Mouse (Mus musculus): ENCODE measurements around the gene A230050P20Rik. TPM values are rescaled to one million over a fixed set of nuclear protein-coding genes. Genes with fewer than 3 reads are reported as not detected.

A230050P20Rik gene
- polyA plus RNA-seq, 1 experiment from 2014 or later: 7.8 TPM

GRCm38 (mm10) chr9:20898511-20899073, 30.1 kb downstream of the A230050P20Rik start, which contains the start of gene Eif3g:
Gene Eif3g (minus strand): TSS chr9:20898623.
- 5% methylated on average over 34 of the region's 34 CpGs for WGBS
- Histone ChIP-seq H3K4me2 (replicated peaks; ENCODE audit: low read depth, low read length) (peak within 1 kb of the TSS; percentile 86), H3K27ac (ENCODE audit: low read depth, low read length) (no peak within 1 kb of the TSS), H3K4me1 (ENCODE audit: control insufficient read depth, insufficient read depth, low read length) (peaks cover 8% of the 10 kb centered on the region), H3K4me3 (ENCODE audit: low read length) (peak within 1 kb of the TSS; percentile 94), H3K36me3 (ENCODE audit: control insufficient read depth, insufficient read depth, low read length) (peaks cover 39% of the 10 kb centered on the region), H3K9ac (ENCODE audit: low read depth, low read length) (peak within 1 kb of the TSS; percentile 91), H3K9me3 (ENCODE audit: control insufficient read depth, low read length) (no peaks in the 10 kb centered on the region), H3K27me3 (ENCODE audit: control insufficient read depth, insufficient read depth, low read length) (no peaks in the 10 kb centered on the region)
- ATAC-seq (ENCODE audit: low FRiP score, low TSS enrichment): peak; percentile 89

- 19% methylated on average over 13 of the region's 13 CpGs for WGBS
- Histone ChIP-seq H3K9me3 (ENCODE audit: control insufficient read depth, low read length) (no peaks in the 10 kb centered on the region), H3K4me3 (ENCODE audit: low read length) (no peak overlapping the region), H3K27me3 (ENCODE audit: control insufficient read depth, insufficient read depth, low read length) (no peaks in the 10 kb centered on the region), H3K4me1 (ENCODE audit: control insufficient read depth, insufficient read depth, low read length) (peaks cover 8% of the 10 kb centered on the region), H3K27ac (ENCODE audit: low read depth, low read length) (no peak overlapping the region), H3K36me3 (ENCODE audit: control insufficient read depth, insufficient read depth, low read length) (peaks cover 31% of the 10 kb centered on the region), H3K4me2 (replicated peaks; ENCODE audit: low read depth, low read length) (no peak overlapping the region), H3K9ac (ENCODE audit: low read depth, low read length) (no peak overlapping the region; the same call in 1 of the 2 replicates)
- no peak for ATAC-seq (ENCODE audit: low FRiP score, low TSS enrichment)
Measured at GRCm38 (mm10) chr9:20901466-20902173, 33.2 kb downstream of the A230050P20Rik start.

GRCm38 (mm10) chr9:20902174-20902491, 33.7 kb downstream of the A230050P20Rik start:
- no peak overlapping the region; the same call in 1 of the 2 replicates for H3K9ac ChIP-seq (ENCODE audit: low read depth, low read length)
- WGBS: 19% methylated on average over 6 of the region's 6 CpGs
- no peak overlapping the region for H3K27ac ChIP-seq (ENCODE audit: low read depth, low read length)
- no peaks in the 10 kb centered on the region for H3K9me3 ChIP-seq (ENCODE audit: control insufficient read depth, low read length)
- no peak overlapping the region for H3K4me2 ChIP-seq (replicated peaks; ENCODE audit: low read depth, low read length)
- no peak for ATAC-seq (ENCODE audit: low FRiP score, low TSS enrichment)
- H3K4me1 ChIP-seq (ENCODE audit: control insufficient read depth, insufficient read depth, low read length): peaks cover 6% of the 10 kb centered on the region
- no peaks in the 10 kb centered on the region for H3K27me3 ChIP-seq (ENCODE audit: control insufficient read depth, insufficient read depth, low read length)
- no peak overlapping the region for H3K4me3 ChIP-seq (ENCODE audit: low read length)
- H3K36me3 ChIP-seq (ENCODE audit: control insufficient read depth, insufficient read depth, low read length): peaks cover 30% of the 10 kb centered on the region

- Histone ChIP-seq H3K9ac (ENCODE audit: low read depth, low read length) (no peak overlapping the region), H3K4me1 (ENCODE audit: control insufficient read depth, insufficient read depth, low read length) (no peaks in the 10 kb centered on the region), H3K27ac (ENCODE audit: low read depth, low read length) (no peak overlapping the region), H3K27me3 (ENCODE audit: control insufficient read depth, insufficient read depth, low read length) (no peaks in the 10 kb centered on the region), H3K36me3 (ENCODE audit: control insufficient read depth, insufficient read depth, low read length) (peaks cover 99% of the 10 kb centered on the region), H3K4me3 (ENCODE audit: low read length) (no peak overlapping the region), H3K4me2 (replicated peaks; ENCODE audit: low read depth, low read length) (no peak overlapping the region), H3K9me3 (ENCODE audit: control insufficient read depth, low read length) (no peaks in the 10 kb centered on the region)
- WGBS: 92% methylated on average over 9 of the region's 9 CpGs
- no peak for ATAC-seq (ENCODE audit: low FRiP score, low TSS enrichment)
Measured at GRCm38 (mm10) chr9:20909948-20910347, 41.5 kb downstream of the A230050P20Rik start.

- H3K27me3 ChIP-seq (ENCODE audit: control insufficient read depth, insufficient read depth, low read length): no peaks in the 10 kb centered on the region
- no peaks in the 10 kb centered on the region for H3K4me1 ChIP-seq (ENCODE audit: control insufficient read depth, insufficient read depth, low read length)
- no peak overlapping the region for H3K4me2 ChIP-seq (replicated peaks; ENCODE audit: low read depth, low read length)
- H3K9ac ChIP-seq (ENCODE audit: low read depth, low read length): no peak overlapping the region
- peaks cover 100% of the 10 kb centered on the region for H3K36me3 ChIP-seq (ENCODE audit: control insufficient read depth, insufficient read depth, low read length)
- no peaks in the 10 kb centered on the region for H3K9me3 ChIP-seq (ENCODE audit: control insufficient read depth, low read length)
- 82% methylated on average over 4 of the region's 4 CpGs for WGBS
- no peak overlapping the region for H3K4me3 ChIP-seq (ENCODE audit: low read length)
- no peak overlapping the region for H3K27ac ChIP-seq (ENCODE audit: low read depth, low read length)
- no peak for ATAC-seq (ENCODE audit: low FRiP score, low TSS enrichment)
Measured at GRCm38 (mm10) chr9:20916160-20916559, 47.7 kb downstream of the A230050P20Rik start.

- H3K36me3 ChIP-seq (ENCODE audit: control insufficient read depth, insufficient read depth, low read length): peaks cover 99% of the 10 kb centered on the region
- ATAC-seq (ENCODE audit: low FRiP score, low TSS enrichment): no peak
- whole genome bisulfite sequencing: 89% methylated on average over 3 of the region's 3 CpGs
- H3K27ac ChIP-seq (ENCODE audit: low read depth, low read length): no peak overlapping the region
- H3K9me3 ChIP-seq (ENCODE audit: control insufficient read depth, low read length): no peaks in the 10 kb centered on the region
- no peaks in the 10 kb centered on the region for H3K4me1 ChIP-seq (ENCODE audit: control insufficient read depth, insufficient read depth, low read length)
- no peak overlapping the region for H3K4me2 ChIP-seq (replicated peaks; ENCODE audit: low read depth, low read length)
- no peak overlapping the region for H3K4me3 ChIP-seq (ENCODE audit: low read length)
- H3K9ac ChIP-seq (ENCODE audit: low read depth, low read length): no peak overlapping the region
- no peaks in the 10 kb centered on the region for H3K27me3 ChIP-seq (ENCODE audit: control insufficient read depth, insufficient read depth, low read length)
Measured at GRCm38 (mm10) chr9:20923258-20923657, 54.8 kb downstream of the A230050P20Rik start.

Small RNA genes lying within 50 kb of the gene (microRNA-seq; reads per million reads assigned to microRNA genes)
- gene Mir7081: 1.5 reads per million

Other genes with a start within 250 kb of the A230050P20Rik start
- gene Ubl5, start 225.8 kb upstream of the A230050P20Rik start, polyA plus RNA-seq (2014; fragmentation: Nextera tagmentation; extraction: Ambion mirVana): 375 and 531 TPM in 2 replicates
- gene Fbxl12, start 223.9 kb upstream of the A230050P20Rik start, polyA plus RNA-seq (2014; fragmentation: Nextera tagmentation; extraction: Ambion mirVana): 14.6 and 16.8 TPM in 2 replicates
- gene Pin1, start 216.5 kb upstream of the A230050P20Rik start, polyA plus RNA-seq (2014; fragmentation: Nextera tagmentation; extraction: Ambion mirVana): 57.9 and 70.0 TPM in 2 replicates
- 4.1 and 5.1 TPM in 2 replicates for gene Olfm2, start 122.3 kb upstream of the A230050P20Rik start, polyA plus RNA-seq (2014; fragmentation: Nextera tagmentation; extraction: Ambion mirVana)
- gene Col5a3, start 53.6 kb upstream of the A230050P20Rik start, polyA plus RNA-seq (2014; fragmentation: Nextera tagmentation; extraction: Ambion mirVana): 0.73 and 0.77 TPM in 2 replicates
- gene Rdh8, start 50.1 kb upstream of the A230050P20Rik start, polyA plus RNA-seq (2014; fragmentation: Nextera tagmentation; extraction: Ambion mirVana): not detected in 2 replicates
- 2.0 and 2.2 TPM in 2 replicates for gene Angptl6, start 11.1 kb downstream of the A230050P20Rik start, polyA plus RNA-seq (2014; fragmentation: Nextera tagmentation; extraction: Ambion mirVana)
- 82.3 and 90.0 TPM in 2 replicates for gene Ppan, start 19.5 kb downstream of the A230050P20Rik start, polyA plus RNA-seq (2014; fragmentation: Nextera tagmentation; extraction: Ambion mirVana)
- 327 and 329 TPM in 2 replicates for gene Eif3g, start 30.0 kb downstream of the A230050P20Rik start, polyA plus RNA-seq (2014; fragmentation: Nextera tagmentation; extraction: Ambion mirVana)
- gene Dnmt1, start 91.2 kb downstream of the A230050P20Rik start, polyA plus RNA-seq (2014; fragmentation: Nextera tagmentation; extraction: Ambion mirVana): 71.8 and 87.1 TPM in 2 replicates
- 26.7 and 36.1 TPM in 2 replicates for gene S1pr2, start 108.1 kb downstream of the A230050P20Rik start, polyA plus RNA-seq (2014; fragmentation: Nextera tagmentation; extraction: Ambion mirVana)
- gene Mrpl4, start 134.1 kb downstream of the A230050P20Rik start, polyA plus RNA-seq (2014; fragmentation: Nextera tagmentation; extraction: Ambion mirVana): 145 and 146 TPM in 2 replicates
- 7.1 and 10.3 TPM in 2 replicates for gene Icam1, start 147.3 kb downstream of the A230050P20Rik start, polyA plus RNA-seq (2014; fragmentation: Nextera tagmentation; extraction: Ambion mirVana)
- gene Icam4, start 160.7 kb downstream of the A230050P20Rik start, polyA plus RNA-seq (2014; fragmentation: Nextera tagmentation; extraction: Ambion mirVana): 0.45 and 0.49 TPM in 2 replicates
- 0.20 TPM in 1 of 2 replicates, not detected in the other for gene Icam5, start 163.4 kb downstream of the A230050P20Rik start, polyA plus RNA-seq (2014; fragmentation: Nextera tagmentation; extraction: Ambion mirVana)
- gene Zglp1, start 198.5 kb downstream of the A230050P20Rik start, polyA plus RNA-seq (2014; fragmentation: Nextera tagmentation; extraction: Ambion mirVana): 2.1 TPM in 1 of 2 replicates, not detected in the other
- gene Gm49373, start 204.5 kb downstream of the A230050P20Rik start, polyA plus RNA-seq (2014; fragmentation: Nextera tagmentation; extraction: Ambion mirVana): 0.64 and 0.90 TPM in 2 replicates
- gene Fdx1l, start 205.0 kb downstream of the A230050P20Rik start, polyA plus RNA-seq (2014; fragmentation: Nextera tagmentation; extraction: Ambion mirVana): 62.6 and 82.3 TPM in 2 replicates
- 2.8 and 3.1 TPM in 2 replicates for gene Gm38431, start 223.4 kb downstream of the A230050P20Rik start, polyA plus RNA-seq (2014; fragmentation: Nextera tagmentation; extraction: Ambion mirVana)
- gene Raver1, start 223.4 kb downstream of the A230050P20Rik start, polyA plus RNA-seq (2014; fragmentation: Nextera tagmentation; extraction: Ambion mirVana): 70.6 and 96.0 TPM in 2 replicates

All from kidney, embryonic 14.5 days (tissue).